Mouse (Mus musculus): ENCODE measurements around the gene Arx. TPM values are rescaled to one million over a fixed set of nuclear protein-coding genes. Genes with fewer than 3 reads are reported as not detected.

Gene Arx
- 0.57 and 0.75 TPM in 2 replicates for polyA plus RNA-seq (2012; rRNA removed)

GRCm38 (mm10) chrX:93286291-93286893 lies at the start of gene Arx:
Gene Arx, plus strand, starts transcription at chrX:93286445.

Data from colon, adult 2 months (tissue).